8 mouse cellular contexts compared by ENCODE assay signal in genomic region chr3:53016436-53017340, GRCm38 (mm10). TPM values are rescaled to one million over a fixed set of nuclear protein-coding genes. Genes with fewer than 3 reads are reported as not detected.
A peak's percentile ranks its signal among the peaks of the same experiment; 100 is the strongest.
DNase-seq lines count a peak whose midpoint lies in the region; ATAC-seq and TF ChIP-seq lines count a peak whose summit lies in the region.

Gene Cog6, minus strand, starts transcription at chr3:53017237.

- WGBS in bone marrow, adult 2 months: 3% methylated on average over 53 of the region's 53 CpGs
- WGBS in embryonic facial prominence, embryonic 15.5 days: 5% methylated on average over 53 of the region's 53 CpGs
- WGBS in kidney, embryonic 14.5 days: 6% methylated on average over 52 of the region's 53 CpGs
- 6% methylated on average over 53 of the region's 53 CpGs for WGBS in limb, embryonic 15.5 days

- TF ChIP-seq CTCF in bone marrow, adult 2 months (IDR thresholded peaks at IDR 0.05; ENCODE audit: control insufficient read depth, insufficient read depth, low read length): no peak

- no peaks in the 10 kb centered on the region for H3K27me3 ChIP-seq in embryonic facial prominence, embryonic 15.5 days
- no peaks in the 10 kb centered on the region for H3K27me3 ChIP-seq in kidney, embryonic 14.5 days (ENCODE audit: control insufficient read depth, insufficient read depth, low read length)
- no peaks in the 10 kb centered on the region for H3K27me3 ChIP-seq in limb, embryonic 15.5 days

- peak; percentile 83; the same call in 1 of the 2 replicates for ATAC-seq in embryonic facial prominence, embryonic 15.5 days (ENCODE audit: insufficient number of reproducible peaks, low FRiP score, low TSS enrichment, low read depth)
- ATAC-seq in kidney, embryonic 14.5 days (ENCODE audit: low FRiP score, low TSS enrichment): peak; percentile 94
- peak; percentile 79 for ATAC-seq in limb, embryonic 15.5 days (ENCODE audit: insufficient number of reproducible peaks, low FRiP score, low TSS enrichment, low read depth)

- peaks cover 16% of the 10 kb centered on the region for H3K36me3 ChIP-seq in embryonic facial prominence, embryonic 15.5 days
- H3K36me3 ChIP-seq in kidney, embryonic 14.5 days (ENCODE audit: control insufficient read depth, insufficient read depth, low read length): peaks cover 10% of the 10 kb centered on the region
- H3K36me3 ChIP-seq in limb, embryonic 15.5 days: peaks cover 20% of the 10 kb centered on the region

- H3K4me3 ChIP-seq in bone marrow, adult 2 months (replicated peaks; ENCODE audit: control insufficient read depth, low read depth, low read length): peak within 1 kb of the TSS; percentile 86
- peak within 1 kb of the TSS; percentile 86 for H3K4me3 ChIP-seq in embryonic facial prominence, embryonic 15.5 days (replicated peaks)
- H3K4me3 ChIP-seq in kidney, embryonic 14.5 days (ENCODE audit: low read length): peak within 1 kb of the TSS; percentile 90
- H3K4me3 ChIP-seq in limb, embryonic 15.5 days: peak within 1 kb of the TSS; percentile 78

- no peaks in the 10 kb centered on the region; the same call in 1 of the 2 replicates for H3K4me1 ChIP-seq in bone marrow, adult 2 months (ENCODE audit: control insufficient read depth, insufficient read depth, low read length)
- 0 out of 2 replicates have a peak, but pooled peaks cover 4% of the 10 kb centered on the region for H3K4me1 ChIP-seq in embryonic facial prominence, embryonic 15.5 days
- H3K4me1 ChIP-seq in kidney, embryonic 14.5 days (ENCODE audit: control insufficient read depth, insufficient read depth, low read length): peaks cover 5% of the 10 kb centered on the region; the same call in 1 of the 2 replicates
- peaks cover 6% of the 10 kb centered on the region for H3K4me1 ChIP-seq in limb, embryonic 15.5 days

- H3K9ac ChIP-seq in embryonic facial prominence, embryonic 15.5 days: peak within 1 kb of the TSS; percentile 63
- peak within 1 kb of the TSS; percentile 72 for H3K9ac ChIP-seq in kidney, embryonic 14.5 days (ENCODE audit: low read depth, low read length)
- H3K9ac ChIP-seq in limb, embryonic 15.5 days: peak within 1 kb of the TSS; percentile 43

- H3K27ac ChIP-seq in bone marrow, adult 2 months (ENCODE audit: control insufficient read depth, insufficient read depth, low read depth, low read length, poor library complexity): peak within 1 kb of the TSS; percentile 61
- no peak within 1 kb of the TSS for H3K27ac ChIP-seq in embryonic facial prominence, embryonic 15.5 days (replicated peaks)
- H3K27ac ChIP-seq in kidney, embryonic 14.5 days (ENCODE audit: low read depth, low read length): peak within 1 kb of the TSS; percentile 51; the same call in 1 of the 2 replicates
- H3K27ac ChIP-seq in limb, embryonic 15.5 days: no peak within 1 kb of the TSS

- DNase-seq in 416B (ENCODE audit: low read depth): peak; percentile 87
- DNase-seq in heart, adult 9 months (ENCODE audit: low spot score in 2 of 2): peak; percentile 86 to 91
- DNase-seq in monocyte, adult 2 months (ENCODE audit: low read depth in 1 of 2, low spot score in 2 of 2): peak; percentile 37 to 68
- peak; percentile 78 to 81 for DNase-seq in spleen, postnatal 36 days (ENCODE audit: low spot score in 2 of 2)

- no peaks in the 10 kb centered on the region for H3K9me3 ChIP-seq in embryonic facial prominence, embryonic 15.5 days (replicated peaks)
- H3K9me3 ChIP-seq in kidney, embryonic 14.5 days (ENCODE audit: control insufficient read depth, low read length): no peaks in the 10 kb centered on the region
- H3K9me3 ChIP-seq in limb, embryonic 15.5 days: no peaks in the 10 kb centered on the region

- peak within 1 kb of the TSS; percentile 70 for H3K4me2 ChIP-seq in embryonic facial prominence, embryonic 15.5 days (replicated peaks)
- peak within 1 kb of the TSS; percentile 90 for H3K4me2 ChIP-seq in kidney, embryonic 14.5 days (replicated peaks; ENCODE audit: low read depth, low read length)
- H3K4me2 ChIP-seq in limb, embryonic 15.5 days: peak within 1 kb of the TSS; percentile 67

- peak; percentile 93 for TF ChIP-seq POLR2A in bone marrow, adult 2 months (IDR thresholded peaks at IDR 0.05; ENCODE audit: borderline replicate concordance, control insufficient read depth, low read depth, low read length)

RNA-seq across cellular contexts. Expression of gene Cog6, which starts in this region (rescaled TPM):
- polyA plus RNA-seq in bone marrow, adult 2 months (2011; ENCODE audit: insufficient read depth, insufficient read length, low replicate concordance, missing spikeins): 3.8 and 5.9 TPM in 2 replicates
- 43.8 and 44.5 TPM in 2 replicates for polyA plus RNA-seq in embryonic facial prominence, embryonic 15.5 days (2015; fragmentation: Nextera tagmentation; extraction: Ambion mirVana)
- 33.7 and 52.0 TPM in 2 replicates for polyA plus RNA-seq in kidney, embryonic 14.5 days (2014; fragmentation: Nextera tagmentation; extraction: Ambion mirVana)
- 49.6 and 50.6 TPM in 2 replicates for polyA plus RNA-seq in limb, embryonic 15.5 days (2015; fragmentation: Nextera tagmentation; extraction: Ambion mirVana)

Comparison
In these comparisons a context has a peak if more than half of its experiments do, and no peak if none do; other contexts are left out.
1. H3K27ac ChIP-seq: peak in bone marrow, adult 2 months (single experiment) and kidney, embryonic 14.5 days (single experiment); none in embryonic facial prominence, embryonic 15.5 days (single experiment) and limb, embryonic 15.5 days (single experiment).
2. Peak in every context shown above with its lines, with median percentiles within 50 percentile points of each other: DNase-seq, H3K4me3 ChIP-seq, ATAC-seq, H3K4me2 ChIP-seq and H3K9ac ChIP-seq.